Mouse (Mus musculus) fat pad, adult 2 months (tissue): ENCODE results near the gene Creb3l2.
"Not testable (repeated sequence)": the region's sequence is repeated elsewhere in the genome, so short reads cannot be mapped to it uniquely, and the experiment has no call there.

Source experiments
- DNase-seq: peaks from one replicate; pipeline ENCODE4 v3.0.0-alpha.2; 2011; ENCODE audit warnings: low read depth, low spot score; ENCODE audit errors: extremely low read depth

Creb3l2 gene

DNA sequence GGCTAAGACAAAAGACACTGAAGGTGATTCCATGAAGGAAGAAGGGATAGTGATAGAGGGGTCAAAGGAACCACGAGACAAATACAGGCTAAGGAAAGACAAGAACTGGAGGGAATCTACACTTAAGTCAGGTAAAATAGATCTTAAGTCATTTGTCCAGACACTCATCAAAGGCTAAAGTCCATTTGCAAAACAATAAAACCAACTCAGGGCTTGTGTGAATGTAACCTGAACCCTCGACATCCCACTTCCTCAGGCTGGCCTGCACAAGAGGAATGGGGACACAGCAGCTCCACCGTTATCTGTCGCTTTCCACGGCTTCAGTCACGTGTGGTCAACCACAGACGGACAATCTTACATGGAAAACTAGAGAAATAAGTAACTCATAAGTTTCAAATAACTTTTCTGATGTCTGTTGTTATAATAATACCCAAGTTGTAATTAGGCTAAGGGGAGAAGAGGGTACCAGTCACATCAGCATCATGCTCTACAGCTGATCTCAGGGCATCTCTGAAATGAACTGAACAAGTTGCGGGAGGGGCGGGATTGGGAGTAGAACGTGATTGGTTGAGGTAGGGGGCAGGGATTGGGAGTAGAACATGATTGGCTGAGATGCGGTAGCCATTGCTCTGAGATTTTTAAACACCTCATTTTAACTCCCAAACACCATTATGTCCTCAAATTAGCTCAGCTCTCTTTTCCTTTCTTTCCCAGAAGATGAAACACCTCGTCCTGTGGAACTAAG, 63.9 kb downstream of the Creb3l2 start:
- DNase-seq: no peak

DNA sequence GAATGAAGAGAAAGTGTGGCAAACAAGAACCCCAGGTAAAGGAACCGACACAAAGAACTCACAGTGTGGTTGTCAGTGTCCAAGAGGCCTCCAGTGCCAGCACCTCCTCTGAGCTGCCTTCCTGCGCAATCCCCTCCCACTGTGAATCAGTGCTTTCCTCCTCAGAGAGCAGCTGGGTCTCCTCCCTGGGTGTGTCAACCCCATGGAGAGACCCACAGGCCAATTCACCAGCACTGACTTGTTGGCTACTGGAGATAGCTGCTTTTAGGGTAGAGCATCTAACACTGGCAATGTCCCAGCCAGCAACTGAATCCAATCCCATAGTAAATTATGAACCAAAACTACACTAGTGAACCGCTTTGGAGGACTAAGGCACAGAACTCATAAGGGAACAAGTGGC, 64.6 kb downstream of the Creb3l2 start:
- DNase-seq: not testable (repeated sequence)

DNA sequence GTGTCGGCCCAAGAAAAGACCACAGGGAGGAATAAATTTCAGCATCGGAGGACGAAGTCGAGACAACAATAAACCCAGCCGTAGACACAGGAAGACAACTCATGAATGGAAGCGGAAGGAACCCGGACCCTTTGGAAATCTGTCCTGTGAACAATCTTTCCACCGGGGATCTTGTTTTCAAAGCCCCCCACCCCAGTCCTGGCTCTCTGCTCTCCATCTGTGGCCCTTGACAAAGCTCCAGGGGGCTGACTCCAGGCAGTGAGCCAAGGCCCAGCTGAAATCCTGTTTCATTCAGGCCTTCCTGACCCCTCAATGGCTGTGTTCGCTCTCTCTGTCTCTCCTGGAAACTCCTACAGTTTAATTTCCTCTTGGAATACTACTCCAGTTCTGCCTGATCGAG, 66.5 kb downstream of the Creb3l2 start:
- DNase-seq: no peak

DNA sequence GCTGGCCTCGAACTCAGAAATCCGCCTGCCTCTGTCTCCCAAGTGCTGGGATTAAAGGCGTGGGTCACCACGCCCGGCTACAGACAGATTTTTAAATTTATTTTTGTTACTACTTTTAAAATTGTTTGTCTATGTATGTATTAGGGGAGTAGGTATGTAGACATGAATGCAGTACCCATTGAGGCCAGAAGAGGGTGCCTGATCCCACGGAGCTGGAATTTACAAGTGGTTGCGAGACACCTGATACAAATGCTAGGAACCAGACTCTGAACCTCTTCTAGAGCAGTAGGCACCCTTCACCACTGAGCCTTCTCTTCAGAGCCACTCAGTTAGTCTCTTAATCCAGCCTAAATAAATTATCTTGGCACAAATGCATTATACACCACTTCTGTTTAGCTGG, 70.6 kb downstream of the Creb3l2 start:
- DNase-seq: no peak

DNA sequence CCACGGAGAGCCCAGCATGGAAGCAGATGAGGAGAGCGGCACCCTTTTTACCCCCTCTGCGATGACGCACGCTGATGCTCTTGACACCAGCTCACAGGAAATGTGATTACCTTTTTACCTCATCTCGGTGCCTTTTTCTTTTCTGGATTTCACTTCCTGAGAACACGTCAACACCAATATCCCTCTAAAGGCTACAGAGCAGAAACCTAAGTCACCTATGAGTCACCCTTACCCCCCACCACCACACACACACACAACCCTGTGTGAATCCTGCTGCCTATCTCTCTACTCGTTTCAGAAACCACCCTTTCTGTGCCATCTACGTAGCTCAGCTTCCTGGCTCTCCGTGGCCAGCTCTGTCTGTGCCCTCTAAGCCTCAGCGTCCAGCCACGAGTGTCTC, 71.4 kb downstream of the Creb3l2 start:
- DNase-seq: no peak

DNA sequence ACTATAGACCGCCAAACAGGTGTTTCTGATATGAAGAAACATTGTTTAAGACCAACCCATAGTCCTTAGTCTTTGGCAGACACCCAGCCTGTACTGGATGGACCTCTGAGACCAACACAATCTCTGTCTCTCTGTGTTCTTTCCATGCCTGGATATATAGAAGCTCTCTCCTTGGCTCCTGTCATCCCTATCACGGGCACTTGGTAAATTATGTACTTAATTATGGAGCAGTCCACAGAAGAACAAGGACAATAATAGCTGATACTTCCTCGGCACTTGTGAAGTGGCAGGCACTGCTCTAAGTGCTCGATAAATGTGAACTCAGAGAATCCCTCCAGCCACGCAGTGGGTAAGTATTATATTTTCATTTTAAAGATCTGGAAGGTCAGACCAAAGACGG, 72.2 kb downstream of the Creb3l2 start:
- DNase-seq: no peak

DNA sequence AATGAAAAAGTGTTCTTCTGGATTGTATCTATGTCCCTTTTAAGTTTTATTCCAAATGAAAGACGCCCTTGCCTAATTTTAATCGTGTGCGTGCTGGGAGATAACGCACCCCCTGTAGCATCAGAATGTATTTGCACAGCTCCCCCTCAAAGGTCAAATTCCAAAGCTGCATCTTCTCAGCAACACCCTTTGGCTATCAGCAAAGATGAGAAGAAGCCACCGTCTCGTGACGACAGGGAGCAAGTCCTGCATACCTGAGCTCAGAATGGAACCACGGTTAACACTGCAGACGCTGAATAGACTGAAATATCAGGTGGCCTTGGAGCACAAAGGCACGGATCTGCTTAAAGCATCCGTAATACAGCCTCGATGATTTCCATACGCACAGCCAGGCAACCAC, 73.7 kb downstream of the Creb3l2 start:
- no peak for DNase-seq

DNA sequence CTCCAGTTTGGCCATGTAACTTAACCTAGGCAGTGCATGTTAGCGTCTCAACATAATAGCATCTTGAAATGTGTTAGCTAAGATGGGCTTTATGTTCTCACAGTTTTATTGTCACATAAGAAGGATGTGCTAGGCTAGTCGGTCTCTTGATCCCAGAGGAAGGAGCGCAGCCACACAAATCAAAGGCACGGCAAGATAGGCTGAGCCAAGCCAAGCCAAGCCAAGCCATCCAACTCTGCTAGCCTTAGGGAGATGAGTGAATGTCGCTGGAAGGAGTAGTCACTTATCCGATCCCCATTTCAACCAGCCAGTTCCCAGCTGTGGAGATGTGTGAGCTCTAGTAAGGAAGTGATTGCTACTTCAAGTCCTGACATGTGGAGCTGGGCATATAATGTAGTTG, 75.0 kb downstream of the Creb3l2 start:
- DNase-seq: no peak

DNA sequence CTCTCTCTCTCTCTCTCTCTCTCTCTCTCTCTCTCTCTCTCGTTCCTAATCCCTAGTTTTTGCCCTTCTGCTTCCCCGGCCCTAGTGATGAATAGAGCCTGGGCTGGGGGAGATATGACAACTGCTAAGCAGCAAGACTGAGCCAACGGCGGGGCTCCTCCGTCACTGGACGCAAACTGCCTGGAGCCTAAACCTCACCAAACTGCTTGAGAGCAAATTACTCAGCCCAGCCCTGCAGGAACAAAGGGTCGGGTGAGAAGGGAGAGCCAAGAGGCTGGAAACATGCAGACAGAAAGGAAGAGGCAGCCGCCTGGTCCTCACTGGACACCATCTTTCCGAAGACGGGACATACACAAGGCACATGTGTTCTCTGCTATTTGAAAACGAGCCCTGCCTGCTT, 76.8 kb downstream of the Creb3l2 start:
- no peak for DNase-seq

DNA sequence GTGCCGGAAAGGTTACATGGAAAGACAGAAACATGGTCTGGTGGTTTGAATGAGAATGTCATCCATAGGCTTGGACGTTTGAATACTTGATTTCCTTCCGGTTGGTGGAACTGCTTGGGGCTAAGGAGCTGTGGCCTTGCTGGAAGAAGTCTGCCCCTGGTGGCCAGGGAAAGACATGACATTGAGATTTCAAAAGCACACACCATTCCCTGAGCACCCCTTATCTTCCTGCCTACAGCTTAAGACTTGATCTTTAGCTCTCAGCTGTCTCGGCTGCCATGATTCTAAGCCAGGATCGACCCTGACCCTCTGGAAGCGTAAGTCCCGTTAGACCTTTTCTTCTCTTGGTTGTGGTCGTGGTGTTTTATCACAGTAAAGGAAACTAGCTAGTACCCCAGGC, 77.6 kb downstream of the Creb3l2 start:
- DNase-seq: no peak

DNA sequence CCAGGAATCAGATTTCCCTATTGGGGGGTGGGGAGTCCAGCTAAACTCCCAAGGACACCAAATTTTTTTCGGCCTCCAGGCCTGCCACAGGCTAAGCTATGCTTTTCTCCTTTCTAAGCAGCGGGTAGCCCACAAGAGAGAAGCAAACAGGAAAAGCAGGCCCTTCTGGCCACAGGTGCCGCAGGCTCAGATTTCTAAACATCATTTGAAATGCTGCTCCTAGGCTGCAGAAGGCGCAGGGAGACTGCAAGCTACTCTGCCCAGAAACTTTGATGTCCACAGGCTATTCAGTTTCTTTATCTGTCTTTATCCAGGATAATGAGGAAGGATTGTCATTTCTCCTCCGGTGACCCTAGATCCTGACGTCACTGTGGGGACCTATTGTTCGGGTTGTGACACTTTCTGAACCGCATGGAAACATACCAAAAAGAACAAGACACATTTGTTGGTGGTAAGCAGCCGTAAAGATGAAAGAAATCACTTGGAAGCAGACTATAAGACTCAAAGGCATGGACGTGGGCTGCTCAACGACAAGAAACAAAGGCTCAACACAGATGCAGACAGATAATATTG, 81.0 kb downstream of the Creb3l2 start:
- DNase-seq: no peak

DNA sequence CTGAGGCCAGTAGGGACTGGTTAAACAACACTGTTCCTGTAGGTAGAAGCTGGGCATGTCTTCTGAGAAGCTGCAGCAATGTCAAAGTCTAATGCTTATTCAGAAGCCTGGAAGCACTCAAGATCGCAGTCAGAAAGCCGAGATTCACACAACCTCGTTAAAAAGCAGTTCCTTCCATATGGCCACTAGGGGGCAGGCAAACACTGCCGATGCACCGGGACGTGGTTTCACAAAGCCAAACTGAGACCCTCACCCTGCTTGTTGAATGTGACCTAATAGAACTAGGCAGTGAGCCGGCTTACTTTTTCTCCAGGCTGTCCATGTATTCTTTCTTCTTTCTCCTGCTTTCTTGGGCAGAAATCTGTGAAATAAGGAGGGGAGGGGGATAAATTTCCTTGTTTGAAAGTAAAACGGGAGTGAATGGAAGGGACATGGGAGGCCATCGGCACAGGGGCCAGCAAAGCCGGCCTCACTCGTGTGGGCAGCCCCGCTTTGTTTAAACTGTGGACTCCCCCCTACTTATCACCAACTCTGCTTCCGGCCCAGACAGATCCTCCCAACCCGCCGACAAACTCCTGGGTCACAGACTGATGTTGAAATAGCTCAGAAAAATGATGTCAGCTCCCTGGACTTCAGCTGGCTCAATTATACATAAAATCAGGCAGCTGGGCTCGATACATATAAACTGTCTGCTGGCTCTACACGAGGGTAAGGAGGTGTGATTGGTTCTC, 87.3 kb downstream of the Creb3l2 start:
- no peak for DNase-seq

DNA sequence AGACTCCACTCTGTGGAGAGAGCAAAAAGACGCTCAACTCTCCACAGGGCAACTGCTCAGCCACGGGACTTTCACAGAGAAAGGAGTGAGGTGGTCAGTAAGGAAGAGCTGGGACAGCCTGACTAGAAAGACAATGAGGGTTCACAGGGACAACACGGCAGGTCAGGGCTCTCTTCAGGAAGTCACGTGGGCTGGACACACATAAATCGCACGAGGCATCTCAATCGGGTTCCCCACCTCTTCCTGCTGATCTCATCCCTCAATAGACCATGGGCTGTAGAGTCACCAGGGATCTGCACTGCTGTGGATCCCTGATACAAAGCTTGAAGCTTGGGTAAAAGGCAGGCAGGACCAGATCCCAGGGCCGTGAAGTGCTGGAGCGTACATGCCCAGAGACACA, 88.3 kb downstream of the Creb3l2 start:
- no peak for DNase-seq

DNA sequence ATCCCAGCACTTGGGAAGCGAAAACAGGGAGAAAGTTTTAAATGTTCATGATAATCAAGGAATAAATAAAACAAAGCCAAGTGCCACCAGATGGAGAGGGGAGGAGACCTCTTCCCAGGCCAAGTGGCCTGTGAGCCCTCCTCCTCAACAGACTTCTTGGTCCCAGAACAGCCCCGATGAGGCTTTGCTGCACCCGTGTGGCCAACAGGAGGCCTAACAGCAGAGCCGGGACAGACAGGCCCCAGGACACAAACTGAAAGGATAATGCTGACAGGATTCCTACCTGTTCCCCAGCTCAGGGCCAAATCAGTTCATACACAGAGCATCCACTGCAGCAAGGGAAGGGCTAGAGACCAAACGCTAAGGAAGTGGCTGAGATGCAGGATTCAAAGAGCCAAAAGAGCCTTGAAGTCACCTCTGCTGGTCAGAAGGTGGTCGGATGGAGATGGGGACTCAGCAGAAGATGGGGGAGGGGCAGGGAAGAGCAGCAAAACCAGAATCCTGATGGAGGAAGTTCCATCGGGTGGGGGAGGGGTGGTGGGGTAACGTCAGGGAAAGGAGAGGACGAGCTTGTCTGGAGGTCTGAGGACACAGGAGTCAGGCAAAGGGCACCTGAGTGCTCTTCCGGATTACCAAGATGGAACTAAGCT, 90.1 kb downstream of the Creb3l2 start:
- no peak for DNase-seq

DNA sequence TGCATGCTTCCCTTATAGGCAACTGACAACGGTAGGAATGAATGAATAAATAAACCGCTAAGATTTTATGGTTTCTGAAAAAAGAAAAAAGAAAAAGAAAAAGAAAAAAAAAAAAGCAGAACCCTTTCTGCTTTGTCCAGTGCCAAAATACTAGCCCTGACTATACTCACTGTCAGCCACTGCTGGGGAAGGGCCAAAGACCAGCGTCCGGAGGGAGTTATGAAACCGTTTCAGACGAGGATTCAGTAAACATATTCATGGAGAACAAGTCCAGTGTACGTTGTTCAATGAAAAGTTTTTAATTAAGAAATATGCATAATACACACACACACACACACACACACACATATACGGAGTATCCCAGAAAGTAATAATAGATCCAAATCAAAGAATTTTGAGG, 91.6 kb downstream of the Creb3l2 start:
- DNase-seq: no peak

DNA sequence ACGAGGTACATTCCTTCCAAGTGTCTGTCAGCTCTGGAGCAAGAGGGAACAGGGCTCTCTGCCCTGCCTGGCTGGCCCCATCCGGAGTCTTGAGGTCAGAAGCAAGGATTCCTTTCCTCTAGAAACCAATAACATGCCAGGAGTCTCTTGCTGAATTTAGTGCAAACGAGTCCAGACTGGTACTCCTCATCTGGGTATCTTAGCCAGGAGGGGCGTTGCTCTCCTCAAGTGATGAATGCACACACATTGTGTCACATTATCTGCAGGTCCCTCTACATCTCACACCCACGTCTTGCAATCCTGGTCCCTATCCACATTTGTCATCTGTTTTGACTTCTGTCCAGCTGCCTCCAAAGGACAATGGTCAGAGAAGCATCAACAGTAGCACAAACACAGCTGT, 94.3 kb downstream of the Creb3l2 start:
- peak; percentile 52 for DNase-seq

DNA sequence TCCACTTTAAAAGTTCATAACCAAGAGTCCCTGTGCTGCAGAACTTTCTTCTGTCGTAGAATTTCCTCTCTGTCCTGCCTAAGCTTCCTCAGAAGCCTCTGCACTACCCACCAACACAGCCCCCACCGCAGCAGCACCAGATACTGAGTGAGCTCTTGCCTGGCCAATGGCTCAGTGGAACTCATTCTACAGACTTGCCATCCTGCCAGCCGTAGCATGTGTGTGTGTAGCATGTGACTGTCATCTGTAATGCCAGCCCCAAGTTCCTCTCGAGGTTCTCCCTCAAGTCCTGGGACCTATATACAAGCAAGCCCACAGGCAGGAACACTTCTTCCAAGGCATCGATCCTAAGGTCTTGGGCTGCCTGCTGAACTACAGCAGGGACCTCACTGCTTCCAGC, 103.9 kb downstream of the Creb3l2 start:
- no peak for DNase-seq

DNA sequence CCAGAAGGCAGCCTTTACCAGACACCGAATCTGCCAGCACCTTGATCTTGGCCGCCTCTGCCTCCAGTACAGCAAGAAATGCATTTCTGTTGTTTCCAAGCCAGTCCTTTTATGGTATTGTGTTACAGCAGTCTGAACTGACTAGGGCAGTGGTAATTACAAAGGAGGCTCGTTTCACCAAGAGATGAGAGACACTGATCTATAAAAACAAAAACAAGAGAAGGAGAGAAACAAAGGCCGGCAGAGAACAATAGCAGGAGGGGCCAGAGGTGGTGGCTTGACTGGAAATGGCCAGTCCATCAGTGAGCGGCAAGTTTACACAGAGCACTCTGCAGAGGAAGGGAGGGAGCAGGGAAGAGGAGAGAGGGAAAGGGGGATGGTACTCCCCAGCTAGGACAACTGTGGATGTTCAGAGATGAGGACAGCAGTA, 105.1 kb downstream of the Creb3l2 start:
- no peak for DNase-seq

DNA sequence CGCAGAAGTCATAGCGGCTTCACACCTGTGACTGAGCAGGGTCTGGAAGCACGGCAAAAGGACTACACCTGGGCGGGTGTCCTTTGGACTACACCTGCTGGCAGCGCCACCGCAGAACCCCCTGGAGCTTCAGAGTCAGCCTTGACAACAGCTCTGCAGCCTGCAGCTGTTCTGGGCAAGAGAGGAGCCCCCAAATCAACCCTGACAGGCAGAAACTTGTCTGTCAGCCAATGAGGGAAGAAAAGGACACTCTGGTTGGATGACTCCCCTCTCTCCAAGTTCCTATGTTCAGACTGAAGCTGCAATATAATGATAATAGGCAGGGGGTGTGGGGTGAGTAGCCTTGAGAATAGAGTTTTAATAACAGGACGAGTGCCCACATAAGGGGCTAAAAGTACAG, 105.6 kb downstream of the Creb3l2 start:
- DNase-seq: no peak

DNA sequence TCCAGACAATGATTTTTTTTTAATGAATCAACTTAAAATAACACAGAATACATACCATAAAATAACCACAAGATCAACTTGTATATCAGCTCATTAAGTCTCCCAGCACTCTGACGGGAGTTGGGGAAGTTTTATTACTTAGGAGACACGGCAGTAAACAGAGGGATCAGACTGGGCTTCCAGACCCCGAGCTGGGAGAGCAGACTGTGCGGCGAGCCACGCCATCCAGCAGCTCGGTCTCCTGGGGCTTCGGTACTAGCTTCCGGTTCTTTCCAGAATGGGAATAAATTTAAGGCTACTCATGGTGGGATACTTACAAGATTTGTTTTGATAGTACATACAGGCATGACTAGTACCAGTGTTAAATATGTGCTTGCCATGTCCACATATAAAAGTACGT, 109.1 kb downstream of the Creb3l2 start:
- DNase-seq: no peak

DNA sequence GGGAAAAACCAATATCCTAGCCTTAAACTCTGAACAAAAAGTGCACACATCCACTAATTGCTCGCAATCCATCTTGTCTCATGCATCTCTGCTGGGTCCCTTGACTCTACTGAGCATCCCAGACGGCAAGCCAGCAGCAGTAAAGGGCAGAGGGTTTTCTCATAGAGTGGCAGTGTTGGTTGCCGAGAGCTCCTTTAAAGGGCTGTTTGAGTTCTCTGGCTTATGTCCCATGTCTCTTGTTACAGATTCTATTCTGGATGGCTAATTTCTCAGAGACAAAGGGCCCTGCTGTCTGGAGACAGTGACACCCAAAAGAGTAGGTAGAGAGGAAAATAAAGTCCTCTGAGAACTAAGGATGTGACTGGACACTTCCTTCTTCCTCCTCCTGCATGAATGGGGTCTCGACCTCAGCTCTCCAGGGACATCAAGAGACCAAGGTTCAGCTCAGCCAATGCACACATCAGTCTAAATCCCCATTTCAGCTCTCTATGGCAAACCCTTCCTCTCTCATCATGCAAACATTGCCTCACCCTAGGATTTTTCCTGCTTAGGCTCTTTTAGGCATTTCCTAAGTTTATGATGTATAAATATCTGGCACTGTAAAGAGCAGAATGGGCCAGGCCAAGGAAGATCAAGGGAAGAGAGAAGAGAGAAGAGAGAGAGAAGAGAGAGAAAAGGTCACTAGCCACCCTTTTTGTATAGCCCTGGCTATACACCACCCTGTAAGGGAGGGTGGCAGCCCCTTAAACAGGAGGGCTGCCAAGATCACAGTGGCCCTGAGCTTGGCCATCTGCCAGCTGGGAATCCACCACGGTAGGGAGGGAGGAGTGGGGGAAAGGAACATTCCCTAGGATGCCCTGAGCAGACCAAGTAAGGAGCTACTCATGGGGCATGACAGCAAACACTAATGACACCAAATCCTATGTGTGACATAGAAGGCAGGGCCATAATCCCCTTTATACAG, 111.8 kb downstream of the Creb3l2 start:
- no peak for DNase-seq
